Mouse (Mus musculus) liver, adult 2 months (tissue): Measurements from ENCODE around the gene Umad1.

Experiments
- CTCF ChIP-seq: fragments of 200-500 bp; IDR thresholded peaks from 2 replicates; pipeline ENCODE4 v1.5.1; 2011; ENCODE audit warnings: low read depth, low read length, control low read depth
- POLR2A ChIP-seq: fragments of 200-500 bp; IDR thresholded peaks from 2 replicates; pipeline ENCODE4 v1.6.1; 2011; ENCODE audit warnings: low read length, control low read depth; ENCODE audit not compliant: insufficient read depth; ENCODE audit errors: extremely low read depth

- no peak for TF ChIP-seq CTCF
- TF ChIP-seq POLR2A = no peak
These were observed 49.3 kb upstream of the Umad1 start for GRCm38 (mm10) chr6:8209866-8210186.
